Mouse (Mus musculus) kidney, embryonic 16.5 days (tissue): ENCODE results near the gene Creg2. TPM values are rescaled to one million over a fixed set of nuclear protein-coding genes. Genes with fewer than 3 reads are reported as not detected.
"Not testable (repeated sequence)": the region's sequence is repeated elsewhere in the genome, so short reads cannot be mapped to it uniquely, and the experiment has no call there.

Source experiments
- ATAC-seq: fragments of 200-750 bp; cut with Nextera tagmentation; 2 replicates; pipeline ENCODE4 v1.8.0; 2017; ENCODE audit warnings: moderate TSS enrichment; ENCODE audit not compliant: low FRiP score, low TSS enrichment
- H3K27ac ChIP-seq: fragments of 300-500 bp; sonication (generic); 2 replicates; pipeline ENCODE4 v1.5.1; 2014; ENCODE audit warnings: low read length
- H3K27me3 ChIP-seq: fragments of 300-500 bp; sonication (generic); 2 replicates; pipeline ENCODE4 v1.6.1; 2014; ENCODE audit warnings: low read length, control low read depth, mixed read lengths; ENCODE audit not compliant: insufficient read depth
- H3K36me3 ChIP-seq: fragments of 300-500 bp; sonication (generic); 2 replicates; pipeline ENCODE4 v1.6.1; 2014; ENCODE audit warnings: low read length, control low read depth, mixed read lengths; ENCODE audit not compliant: insufficient read depth
- H3K4me1 ChIP-seq: fragments of 300-500 bp; sonication (generic); 2 replicates; pipeline ENCODE4 v1.6.1; 2014; ENCODE audit warnings: low read length, control low read depth, mixed read lengths; ENCODE audit not compliant: insufficient read depth
- H3K4me2 ChIP-seq: fragments of 300-500 bp; sonication (generic); replicated peaks from 2 replicates; pipeline ENCODE4 v1.6.1; 2014; ENCODE audit warnings: low read depth, low read length
- H3K4me3 ChIP-seq: fragments of 300-500 bp; sonication (generic); 2 replicates; pipeline ENCODE4 v1.5.1; 2014; ENCODE audit warnings: mild to moderate bottlenecking, low read length
- H3K9ac ChIP-seq: fragments of 300-500 bp; sonication (generic); replicated peaks from 2 replicates; pipeline ENCODE4 v1.6.1; 2014; ENCODE audit warnings: low read length
- H3K9me3 ChIP-seq: fragments of 300-500 bp; sonication (generic); 2 replicates; pipeline ENCODE4 v1.6.1; 2016; ENCODE audit warnings: low read length, control low read depth
- WGBS: fragments of 180-500 bp; shearing (Covaris S2); extraction: QIAGEN DNeasy Blood & Tissue Kit; methylation state at CpG from one replicate; pipeline ENCODE4 v1.1.7; 2014; 5-methylcytosine and 5-hydroxymethylcytosine counted together
- polyA plus RNA-seq: library from polyadenylated mRNA; unstranded; fragments of >200 nt; fragmentation: Nextera tagmentation; extraction: Ambion mirVana; gene quantifications from 2 replicates; pipeline ENCODE4 v1.2.1, GENCODE M21; 2015

Gene Creg2
- polyA plus RNA-seq, 1 experiment from 2014 or later, result 0.04 TPM

DNA sequence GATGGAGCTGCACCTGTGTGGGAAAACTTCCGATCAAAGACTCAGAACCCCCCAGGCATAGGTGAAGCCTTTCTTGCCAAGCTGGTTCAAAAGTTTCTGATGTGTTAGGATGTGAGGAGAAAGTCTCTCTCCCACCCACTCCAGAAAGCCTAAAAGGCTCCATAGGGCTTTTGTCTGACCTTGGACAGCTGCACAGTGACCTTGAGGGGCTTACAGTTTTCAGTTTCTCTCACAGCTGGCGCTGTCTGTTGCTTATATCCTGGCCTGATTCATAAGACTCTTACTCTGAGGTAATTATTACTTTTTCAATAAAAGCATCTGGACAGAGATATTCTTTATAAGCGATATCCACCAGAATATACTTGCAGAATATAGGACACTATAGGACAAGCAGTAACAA, 38.2 kb downstream of the Creg2 start:
- 75% methylated on average over 3 of the region's 3 CpGs for WGBS
- H3K9ac ChIP-seq, result no peak overlapping the region
- peaks cover 16% of the 10 kb centered on the region for H3K4me1 ChIP-seq
- H3K9me3 ChIP-seq, result no peaks in the 10 kb centered on the region
- no peak for ATAC-seq
- H3K27me3 ChIP-seq, result no peaks in the 10 kb centered on the region
- no peak overlapping the region for H3K4me2 ChIP-seq
- H3K4me3 ChIP-seq, result no peak overlapping the region
- H3K36me3 ChIP-seq, result no peaks in the 10 kb centered on the region
- 0 out of 2 replicates have a peak overlapping the region, but pooled peaks have one; percentile 38 for H3K27ac ChIP-seq

DNA sequence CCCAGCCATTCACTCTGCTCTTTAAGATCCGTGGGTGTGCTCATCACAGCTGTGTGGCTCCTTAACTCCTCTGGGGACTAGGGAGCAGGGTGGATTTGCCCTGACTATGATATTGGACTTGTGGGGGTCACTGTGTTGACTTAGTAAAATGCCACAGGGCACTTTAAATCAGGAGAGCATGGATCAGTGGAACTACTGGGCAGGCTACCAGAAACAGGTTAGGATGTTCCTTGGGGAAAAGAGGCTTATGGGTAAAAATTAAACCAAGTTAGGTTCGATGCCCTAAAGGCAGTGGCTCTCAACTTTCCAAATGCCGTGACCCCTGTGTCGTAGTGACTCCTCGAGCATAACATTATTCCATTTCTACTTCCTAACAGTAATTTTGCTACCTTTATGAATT, 38.8 kb downstream of the Creg2 start:
- H3K9ac ChIP-seq, result no peak overlapping the region
- no peaks in the 10 kb centered on the region for H3K36me3 ChIP-seq
- H3K9me3 ChIP-seq, result no peaks in the 10 kb centered on the region
- H3K4me2 ChIP-seq, result no peak overlapping the region
- peaks cover 16% of the 10 kb centered on the region for H3K4me1 ChIP-seq
- 50% methylated on average over 5 of the region's 5 CpGs for WGBS
- ATAC-seq, result no peak
- H3K27ac ChIP-seq, result 0 out of 2 replicates have a peak overlapping the region, but pooled peaks have one; percentile 38
- H3K4me3 ChIP-seq, result no peak overlapping the region
- no peaks in the 10 kb centered on the region for H3K27me3 ChIP-seq

DNA sequence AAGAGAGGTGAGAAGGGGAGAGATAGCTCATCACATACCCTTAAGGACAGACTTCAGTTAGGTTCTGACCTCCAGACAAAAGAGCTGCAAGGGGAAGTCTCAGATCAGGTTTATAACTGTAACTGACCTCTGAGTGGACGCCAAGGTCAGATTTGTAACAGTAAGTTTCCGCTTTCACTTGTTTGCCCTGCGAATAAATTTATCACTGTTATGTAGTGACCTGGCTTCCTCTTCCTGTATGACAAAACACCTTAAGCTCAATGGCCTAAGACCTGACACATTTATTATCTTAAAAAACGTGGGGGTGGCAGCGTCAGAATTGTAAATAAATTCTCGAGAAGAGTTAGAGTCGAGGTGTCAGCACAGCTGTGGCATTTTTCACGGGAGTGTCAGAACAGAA, 42.7 kb downstream of the Creg2 start:
- Histone ChIP-seq H3K27ac (no peak overlapping the region), H3K4me2 (no peak overlapping the region), H3K9ac (no peak overlapping the region), H3K4me3 (no peak overlapping the region), H3K9me3 (no peaks in the 10 kb centered on the region), H3K27me3 (no peaks in the 10 kb centered on the region), H3K4me1 (peaks cover 4% of the 10 kb centered on the region), H3K36me3 (no peaks in the 10 kb centered on the region)
- no peak for ATAC-seq
- 11% methylated on average over 8 of the region's 8 CpGs for WGBS

DNA sequence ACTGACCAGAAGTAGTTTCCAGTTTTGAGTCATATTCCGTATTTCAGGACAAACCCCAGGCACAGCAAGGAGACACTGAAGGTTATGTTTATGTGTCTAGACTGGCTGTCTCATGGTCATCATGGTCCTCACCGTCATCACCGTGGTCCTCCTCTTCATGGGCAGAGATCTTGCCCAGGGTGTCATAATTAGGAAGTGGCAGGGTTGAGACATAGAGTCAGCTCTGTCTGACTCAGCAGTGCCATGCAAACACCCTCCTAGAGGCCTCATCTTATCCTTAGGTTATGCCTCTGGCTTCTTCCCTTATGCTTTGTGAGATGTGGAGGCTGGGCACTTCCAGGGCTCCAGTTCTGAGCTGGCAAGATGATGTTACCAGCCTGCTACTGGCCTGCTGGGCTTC, 48.8 kb downstream of the Creg2 start:
- no peak for ATAC-seq
- WGBS, result 96% methylated on average over 3 of the region's 3 CpGs
- Histone ChIP-seq H3K4me3 (no peak overlapping the region), H3K4me2 (no peak overlapping the region), H3K36me3 (no peaks in the 10 kb centered on the region), H3K9me3 (peaks cover 3% of the 10 kb centered on the region), H3K9ac (no peak overlapping the region), H3K4me1 (no peaks in the 10 kb centered on the region), H3K27ac (no peak overlapping the region), H3K27me3 (no peaks in the 10 kb centered on the region)

DNA sequence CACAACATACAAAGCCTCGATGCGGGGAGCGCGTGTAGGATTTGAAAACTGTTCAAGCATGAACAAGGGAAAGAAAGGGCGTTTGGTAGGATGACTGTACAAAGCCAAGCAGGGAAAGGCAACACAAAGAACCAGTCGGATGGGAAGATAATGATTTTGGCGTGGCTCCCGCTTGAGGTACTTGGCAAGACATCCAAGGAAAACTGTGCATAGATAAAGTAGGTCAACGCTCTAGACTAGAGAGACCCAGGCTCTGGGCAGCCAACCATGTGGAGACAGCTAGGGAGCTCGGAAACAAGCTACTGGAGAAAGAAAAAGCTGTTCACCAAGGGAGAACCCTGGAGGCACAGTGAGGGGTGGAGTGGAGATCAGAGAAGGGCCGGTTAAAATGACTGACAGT, 52.5 kb downstream of the Creg2 start:
- Histone ChIP-seq H3K4me1 (no peaks in the 10 kb centered on the region), H3K27me3 (no peaks in the 10 kb centered on the region), H3K27ac (no peak overlapping the region), H3K4me3 (no peak overlapping the region), H3K9me3 (peaks cover 3% of the 10 kb centered on the region), H3K9ac (no peak overlapping the region), H3K4me2 (no peak overlapping the region), H3K36me3 (no peaks in the 10 kb centered on the region)
- no peak for ATAC-seq
- WGBS, result 74% methylated on average over 11 of the region's 11 CpGs

DNA sequence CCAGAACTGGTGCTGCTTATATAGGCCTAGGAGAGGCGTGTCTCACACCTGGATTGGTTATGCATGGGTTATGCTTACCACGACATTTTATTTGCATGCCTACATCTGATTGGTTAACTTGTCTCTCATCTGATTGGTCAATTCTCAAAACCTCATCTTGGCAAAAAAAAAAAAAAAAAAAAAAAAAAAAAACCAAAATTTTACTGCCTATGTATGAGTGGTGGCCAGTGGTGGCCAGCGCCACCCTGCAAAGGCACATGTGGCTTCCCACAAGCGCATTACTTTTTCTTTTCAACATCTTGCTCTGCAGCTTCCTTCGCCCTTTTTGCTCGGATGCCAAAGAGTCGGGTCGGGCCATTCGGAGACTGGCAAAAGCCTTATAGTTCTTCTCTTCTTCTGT, 54.1 kb downstream of the Creg2 start:
- not testable (repeated sequence) for H3K9me3 ChIP-seq, H3K4me2 ChIP-seq, H3K4me1 ChIP-seq, H3K27ac ChIP-seq, H3K9ac ChIP-seq, ATAC-seq, H3K36me3 ChIP-seq, H3K27me3 ChIP-seq, H3K4me3 ChIP-seq
- WGBS, result 94% methylated on average over 9 of the region's 9 CpGs

DNA sequence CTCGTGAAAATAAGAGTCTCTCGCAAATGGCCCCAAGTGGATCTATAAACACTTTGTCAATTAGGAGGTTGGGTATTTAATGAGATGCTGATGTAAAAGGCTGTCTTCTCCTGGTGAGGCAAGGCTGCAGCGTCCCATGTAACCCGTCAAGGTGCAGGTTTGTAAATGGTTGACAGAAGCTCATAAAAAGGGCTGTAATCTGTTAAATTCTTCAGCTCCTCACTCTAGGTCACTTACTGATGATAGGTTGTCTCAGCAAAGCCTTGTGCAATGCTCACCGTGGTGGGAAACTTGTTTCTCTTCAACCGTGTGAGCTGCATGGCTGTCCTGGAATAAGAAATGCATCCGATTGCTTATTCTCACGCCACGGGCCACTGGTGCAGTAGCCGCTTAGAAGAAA, 57.4 kb downstream of the Creg2 start:
- Histone ChIP-seq H3K9ac (no peak overlapping the region), H3K4me3 (no peak overlapping the region), H3K4me1 (peaks cover 3% of the 10 kb centered on the region; the same call in 1 of the 2 replicates), H3K36me3 (no peaks in the 10 kb centered on the region), H3K27me3 (no peaks in the 10 kb centered on the region), H3K27ac (no peak overlapping the region), H3K9me3 (no peaks in the 10 kb centered on the region), H3K4me2 (no peak overlapping the region)
- 61% methylated on average over 10 of the region's 10 CpGs for WGBS
- no peak for ATAC-seq

DNA sequence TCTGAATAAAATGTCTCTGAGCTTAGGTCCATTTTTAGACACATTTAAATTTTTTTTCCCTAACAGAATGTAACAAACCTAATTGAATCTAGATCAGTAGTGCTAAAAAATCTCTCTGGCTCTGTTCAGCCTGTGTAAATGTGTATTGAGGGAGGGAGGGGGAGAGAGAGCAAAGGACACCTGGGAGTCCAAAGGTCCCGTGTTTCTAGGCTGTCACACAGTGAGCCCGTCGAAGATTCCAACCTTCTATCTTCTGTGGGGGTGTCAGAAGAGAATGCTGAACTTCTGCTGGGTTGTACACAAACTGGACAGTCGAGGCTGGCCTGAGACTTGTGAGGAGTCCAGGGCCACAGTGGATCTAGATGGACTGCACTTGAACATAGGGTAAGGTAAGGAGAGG, 59.2 kb downstream of the Creg2 start:
- H3K4me3 ChIP-seq, result no peak overlapping the region
- H3K36me3 ChIP-seq, result no peaks in the 10 kb centered on the region
- no peak; the same call in 1 of the 2 replicates for ATAC-seq
- no peak overlapping the region for H3K27ac ChIP-seq
- H3K9me3 ChIP-seq, result no peaks in the 10 kb centered on the region
- H3K4me1 ChIP-seq, result peaks cover 3% of the 10 kb centered on the region; the same call in 1 of the 2 replicates
- no peak overlapping the region for H3K4me2 ChIP-seq
- WGBS, result 68% methylated on average over 4 of the region's 4 CpGs
- H3K9ac ChIP-seq, result no peak overlapping the region
- no peaks in the 10 kb centered on the region for H3K27me3 ChIP-seq

DNA sequence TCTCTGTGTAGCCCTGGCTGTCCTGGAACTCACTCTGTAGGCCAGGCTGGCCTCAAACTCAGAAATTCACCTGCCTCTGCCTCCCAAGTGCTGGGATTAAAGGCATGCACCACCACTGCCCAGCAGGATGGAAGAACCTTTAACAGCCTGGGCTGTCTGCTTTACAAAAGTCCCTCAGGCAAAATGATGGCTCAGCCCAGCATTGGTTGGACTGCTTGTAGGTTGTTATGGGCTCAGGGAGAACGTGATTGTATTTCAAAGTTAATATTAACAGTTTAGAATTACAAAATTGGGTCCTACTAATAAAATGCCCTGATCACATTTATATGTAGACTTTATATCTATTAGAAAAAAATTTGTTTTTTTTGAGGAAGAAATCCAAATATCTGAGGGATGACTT, 59.7 kb downstream of the Creg2 start:
- 37% methylated on average over 1 of the region's 1 CpGs for WGBS
- not testable (repeated sequence) for ATAC-seq, H3K4me3 ChIP-seq, H3K4me2 ChIP-seq, H3K4me1 ChIP-seq, H3K36me3 ChIP-seq, H3K27me3 ChIP-seq, H3K9me3 ChIP-seq, H3K9ac ChIP-seq, H3K27ac ChIP-seq

DNA sequence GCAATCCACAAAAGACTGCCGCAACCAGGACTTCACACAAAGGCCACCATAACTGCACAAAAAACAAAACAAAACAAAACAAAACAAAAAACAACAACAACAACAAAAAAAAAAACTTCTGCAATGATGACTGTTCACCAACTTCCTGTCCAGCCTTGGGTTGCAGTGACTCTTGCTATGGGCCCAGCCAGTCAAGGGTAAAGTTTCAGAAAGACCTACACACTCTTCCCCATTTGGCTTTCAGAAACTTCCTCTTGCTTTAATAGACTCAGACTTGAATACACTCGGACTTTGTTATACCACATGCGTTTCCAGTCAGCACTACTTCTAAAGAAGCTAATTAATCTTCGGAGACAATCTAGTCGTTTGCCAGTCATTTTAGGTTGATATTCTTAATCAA, 61.1 kb downstream of the Creg2 start:
- H3K4me1 ChIP-seq, result peaks cover 3% of the 10 kb centered on the region; the same call in 1 of the 2 replicates
- ATAC-seq, result no peak
- H3K27ac ChIP-seq, result no peak overlapping the region
- H3K4me3 ChIP-seq, result no peak overlapping the region
- H3K36me3 ChIP-seq, result no peaks in the 10 kb centered on the region
- 77% methylated on average over 5 of the region's 5 CpGs for WGBS
- no peaks in the 10 kb centered on the region for H3K9me3 ChIP-seq
- no peak overlapping the region for H3K4me2 ChIP-seq
- no peaks in the 10 kb centered on the region for H3K27me3 ChIP-seq
- no peak overlapping the region for H3K9ac ChIP-seq

DNA sequence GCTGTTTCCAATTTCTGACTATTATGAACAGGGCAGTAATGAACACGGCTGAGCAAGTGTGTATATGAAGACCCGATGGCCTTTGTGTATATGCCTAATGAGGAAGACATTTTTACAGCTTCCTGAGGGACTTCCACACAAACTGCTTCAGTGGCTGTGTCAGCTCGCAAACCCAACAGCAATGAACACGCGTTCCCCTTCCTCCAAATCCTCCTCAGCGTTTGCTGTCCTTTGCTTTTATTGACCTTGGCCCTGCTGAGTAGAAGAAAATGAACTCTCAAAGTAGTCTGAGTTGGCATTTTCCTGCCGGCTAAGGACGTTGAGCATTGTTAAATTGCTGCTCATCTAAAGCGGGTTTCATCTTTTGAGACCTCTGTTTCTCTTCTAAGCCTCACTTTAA, 65.9 kb downstream of the Creg2 start:
- no peaks in the 10 kb centered on the region for H3K9me3 ChIP-seq
- H3K4me2 ChIP-seq, result no peak overlapping the region
- no peaks in the 10 kb centered on the region for H3K4me1 ChIP-seq
- no peak overlapping the region for H3K9ac ChIP-seq
- no peak overlapping the region for H3K27ac ChIP-seq
- H3K27me3 ChIP-seq, result no peaks in the 10 kb centered on the region
- WGBS, result 75% methylated on average over 9 of the region's 9 CpGs
- no peak for ATAC-seq
- H3K36me3 ChIP-seq, result no peaks in the 10 kb centered on the region
- no peak overlapping the region for H3K4me3 ChIP-seq
